Mouse (Mus musculus) ES-Bruce4 (cell line): ENCODE measurements at regions not wholly inside any gene's neighbourhood (a gene's known extent, or its start where the extent isn't known, plus 50 kb on each side); places are given as distances from the start of the nearest gene placed in this dataset.

ENCODE experiments used
- H3K27ac ChIP-seq: 2 replicates; pipeline ENCODE4 v1.5.1; 2012; ENCODE audit warnings: low read length, inconsistent platforms; ENCODE audit not compliant: insufficient read depth
- H3K27me3 ChIP-seq: 2 replicates; pipeline ENCODE4 v1.6.1; 2012; ENCODE audit warnings: mild to moderate bottlenecking, low read length, inconsistent platforms; ENCODE audit not compliant: control insufficient read depth, poor library complexity, insufficient read depth, severe bottlenecking
- H3K36me3 ChIP-seq: 2 replicates; pipeline ENCODE4 v1.6.1; 2012; ENCODE audit warnings: inconsistent platforms, mild to moderate bottlenecking, low read length, moderate library complexity; ENCODE audit not compliant: control insufficient read depth, poor library complexity, insufficient read depth, severe bottlenecking
- H3K4me1 ChIP-seq: one replicate; pipeline ENCODE4 v1.8.1; 2011; ENCODE audit warnings: low read length; ENCODE audit not compliant: control insufficient read depth, insufficient read depth
- H3K4me3 ChIP-seq: 2 replicates; pipeline ENCODE4 v1.5.1; 2011; ENCODE audit warnings: low read depth, mild to moderate bottlenecking, low read length
- H3K9ac ChIP-seq: 2 replicates; pipeline ENCODE4 v1.6.1; 2012; ENCODE audit warnings: low read depth, mild to moderate bottlenecking, inconsistent platforms; ENCODE audit not compliant: poor library complexity, severe bottlenecking
- H3K9me3 ChIP-seq: replicated peaks from 2 replicates; pipeline ENCODE4 v1.6.1; 2012; ENCODE audit warnings: mild to moderate bottlenecking, low read length, inconsistent platforms; ENCODE audit not compliant: control insufficient read depth, poor library complexity, insufficient read depth, severe bottlenecking
- CTCF ChIP-seq: IDR thresholded peaks from one replicate; pipeline ENCODE4 v1.8.1; 2011; ENCODE audit warnings: low read depth, low read length
- EP300 ChIP-seq: IDR thresholded peaks from 2 replicates; pipeline ENCODE4 v1.6.1; 2011; ENCODE audit warnings: low read depth, low read length; ENCODE audit not compliant: insufficient read depth
- POLR2A ChIP-seq: IDR thresholded peaks from one replicate; pipeline ENCODE4 v1.8.1; 2011; ENCODE audit warnings: low read length; ENCODE audit not compliant: insufficient read depth

DNA sequence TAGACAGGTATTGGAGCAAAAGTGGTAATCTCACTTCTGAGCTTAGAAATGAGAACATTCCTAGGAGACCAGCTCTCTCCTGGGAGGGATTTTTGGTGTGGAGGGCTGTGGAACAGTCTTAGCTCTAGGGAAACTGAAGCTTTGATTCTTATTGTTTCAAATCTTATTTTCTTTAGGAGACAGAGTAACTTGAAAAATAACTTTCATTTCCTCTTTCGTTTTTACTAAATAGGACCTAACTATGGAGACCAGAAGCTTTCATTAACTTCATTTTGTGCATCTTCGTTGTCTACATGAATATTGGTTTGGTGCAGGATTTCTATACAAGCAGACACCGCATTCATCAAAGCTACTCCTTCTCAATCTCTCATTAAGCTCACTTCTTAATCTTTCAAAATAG is 1010.5 kb upstream of the Msl3l2 start:
- Histone ChIP-seq H3K27me3 (no peaks in the 10 kb centered on the region), H3K36me3 (no peaks in the 10 kb centered on the region), H3K9ac (no peak overlapping the region), H3K27ac (no peak overlapping the region), H3K4me1 (no peaks in the 10 kb centered on the region), H3K9me3 (no peaks in the 10 kb centered on the region), H3K4me3 (no peak overlapping the region)
- TF ChIP-seq POLR2A = no peak
- no peak for TF ChIP-seq CTCF
- TF ChIP-seq EP300 = no peak

- Histone ChIP-seq H3K27me3 (no peaks in the 10 kb centered on the region), H3K4me3 (no peak overlapping the region), H3K9me3 (no peaks in the 10 kb centered on the region), H3K9ac (no peak overlapping the region), H3K4me1 (no peaks in the 10 kb centered on the region), H3K27ac (no peak overlapping the region), H3K36me3 (no peaks in the 10 kb centered on the region)
- TF ChIP-seq POLR2A (no peak), CTCF (no peak), EP300 (no peak)
These were observed 1009.5 kb upstream of the Msl3l2 start for GRCm38 (mm10) chr10:55097225-55097624.

DNA sequence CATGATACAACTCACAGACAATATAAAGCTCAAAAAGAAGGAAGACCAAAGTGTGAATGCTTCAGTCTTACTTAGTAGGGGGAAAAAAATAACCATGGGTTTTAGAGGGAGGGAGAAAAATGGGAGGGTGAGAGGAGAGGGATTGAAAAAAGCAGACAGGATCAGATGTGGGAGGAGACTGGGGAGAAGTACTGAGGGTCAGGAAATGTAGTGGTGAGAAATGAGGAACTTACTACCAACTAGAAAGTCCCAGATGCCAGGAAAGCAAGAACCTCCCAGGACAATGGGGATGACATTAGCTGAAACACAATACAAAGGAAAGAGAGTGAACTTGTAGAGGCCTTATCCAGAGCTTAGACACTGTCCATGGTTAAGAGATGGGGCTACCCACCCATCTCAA is 1008.4 kb upstream of the Msl3l2 start:
- TF ChIP-seq EP300 (no peak), CTCF (no peak), POLR2A (no peak)
- Histone ChIP-seq H3K36me3 (no peaks in the 10 kb centered on the region), H3K4me1 (no peaks in the 10 kb centered on the region), H3K4me3 (no peak overlapping the region), H3K27ac (no peak overlapping the region), H3K27me3 (no peaks in the 10 kb centered on the region), H3K9ac (no peak overlapping the region), H3K9me3 (no peaks in the 10 kb centered on the region)

DNA sequence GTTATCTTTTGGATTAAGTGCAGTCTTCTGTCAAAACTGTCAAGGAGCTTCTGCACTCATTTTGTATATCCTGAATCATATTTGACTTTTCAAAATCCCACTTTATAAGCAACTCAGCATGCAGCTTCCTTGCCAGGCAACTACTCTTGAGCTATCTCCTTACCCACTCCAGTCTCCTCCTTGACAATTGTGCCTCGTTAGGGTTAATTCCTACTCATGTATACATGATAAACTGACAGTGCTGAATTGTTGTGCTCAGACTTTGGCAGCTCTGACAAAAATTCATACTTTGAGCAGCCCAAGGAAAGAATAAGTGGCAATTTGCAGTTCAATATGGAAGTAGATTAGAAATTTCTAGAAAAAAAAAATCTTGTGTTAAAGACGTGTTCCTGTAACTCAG is 994.5 kb upstream of the Msl3l2 start:
- Histone ChIP-seq H3K4me1 (no peaks in the 10 kb centered on the region), H3K27ac (no peak overlapping the region), H3K9me3 (no peaks in the 10 kb centered on the region), H3K27me3 (no peaks in the 10 kb centered on the region), H3K36me3 (no peaks in the 10 kb centered on the region), H3K4me3 (no peak overlapping the region), H3K9ac (no peak overlapping the region)
- TF ChIP-seq CTCF = no peak
- TF ChIP-seq EP300 = no peak

DNA sequence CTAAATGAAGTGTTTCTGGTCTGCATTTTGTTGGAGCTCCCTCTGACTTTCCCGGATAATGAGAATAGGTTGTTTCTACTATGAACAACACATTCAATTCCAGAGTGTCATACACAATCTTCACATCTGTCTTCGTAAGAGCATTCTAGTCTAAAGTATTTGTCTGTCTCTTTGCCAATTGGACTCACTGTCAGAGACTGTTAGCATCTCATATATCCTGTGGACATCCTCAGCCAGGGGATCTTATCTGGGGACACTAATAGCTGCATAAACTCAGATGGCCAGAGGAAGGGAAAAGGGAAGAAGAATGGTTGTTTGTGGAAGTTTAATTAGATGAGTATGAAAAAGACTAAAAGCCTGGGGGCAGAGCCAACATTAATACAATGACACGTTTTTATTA is 958.5 kb upstream of the Msl3l2 start:
- H3K27me3 ChIP-seq = no peaks in the 10 kb centered on the region
- no peak overlapping the region for H3K4me3 ChIP-seq
- H3K9me3 ChIP-seq = no peaks in the 10 kb centered on the region
- H3K9ac ChIP-seq = no peak overlapping the region
- no peaks in the 10 kb centered on the region for H3K36me3 ChIP-seq
- H3K27ac ChIP-seq = no peak overlapping the region
- TF ChIP-seq EP300 (no peak), CTCF (no peak), POLR2A (no peak)
- no peaks in the 10 kb centered on the region for H3K4me1 ChIP-seq

GRCm38 (mm10) chr10:55192176-55192575 is 914.5 kb upstream of the Msl3l2 start:
- Histone ChIP-seq H3K9me3 (no peaks in the 10 kb centered on the region), H3K4me1 (no peaks in the 10 kb centered on the region), H3K27me3 (no peaks in the 10 kb centered on the region), H3K4me3 (no peak overlapping the region), H3K27ac (no peak overlapping the region), H3K9ac (no peak overlapping the region), H3K36me3 (no peaks in the 10 kb centered on the region)
- TF ChIP-seq EP300 = no peak
- no peak for TF ChIP-seq POLR2A
- TF ChIP-seq CTCF = no peak
